ENCODE assay signal across 22 mouse cellular contexts in the genomic region with DNA sequence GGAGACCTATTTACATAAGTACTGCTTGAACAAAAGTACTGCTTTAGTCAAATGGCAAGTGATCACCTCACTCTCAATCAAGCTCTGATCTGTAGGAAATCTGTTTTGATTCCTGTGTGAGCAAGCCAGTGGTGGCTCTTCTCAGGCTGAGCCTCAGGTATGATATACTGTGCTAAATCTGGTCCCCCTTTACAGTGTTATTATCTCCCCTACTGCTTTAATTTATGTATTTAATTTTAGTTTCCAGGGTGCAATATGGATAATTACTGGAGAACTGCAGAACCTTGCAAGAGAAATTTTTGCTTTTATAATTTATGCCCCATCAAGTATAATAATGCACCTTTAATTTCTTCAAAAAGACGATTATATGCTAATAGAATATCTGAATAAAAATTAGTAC.
DNase-seq lines count a peak whose midpoint lies in the region; ATAC-seq lines count a peak whose summit lies in the region.
"Had no signal": no experiment of that assay in that cellular context is flagged by ENCODE, and none has a peak within 500 bp of the region (broad histone marks: within the 10 kb centered on the region; RNA-seq: fewer than 3 reads in every experiment).

No protein-coding gene starts in this region.

- no peaks in the 10 kb centered on the region for H3K27me3 ChIP-seq in forebrain, embryonic 16.5 days (replicated peaks; ENCODE audit: control insufficient read depth, insufficient read depth, low read length)
- no peaks in the 10 kb centered on the region for H3K27me3 ChIP-seq in forebrain, embryonic 12.5 days
- H3K27me3 ChIP-seq in midbrain, embryonic 14.5 days (ENCODE audit: control insufficient read depth, insufficient read depth, low read length): no peaks in the 10 kb centered on the region
- H3K27me3 ChIP-seq in midbrain, embryonic 11.5 days (ENCODE audit: control insufficient read depth, insufficient read depth, low read length): no peaks in the 10 kb centered on the region
- H3K27me3 ChIP-seq in neural tube, embryonic 13.5 days: no peaks in the 10 kb centered on the region
- H3K27me3 ChIP-seq in neural tube, embryonic 15.5 days (replicated peaks): no peaks in the 10 kb centered on the region
- no peaks in the 10 kb centered on the region for H3K27me3 ChIP-seq in heart, embryonic 10.5 days (ENCODE audit: insufficient read depth, poor library complexity, severe bottlenecking)
- H3K27me3 ChIP-seq: embryonic facial prominence, embryonic 13.5 days; embryonic facial prominence, embryonic 15.5 days had no signal

- no peaks in the 10 kb centered on the region for H3K36me3 ChIP-seq in forebrain, embryonic 16.5 days (ENCODE audit: control insufficient read depth, insufficient read depth)
- H3K36me3 ChIP-seq in forebrain, embryonic 12.5 days (replicated peaks): no peaks in the 10 kb centered on the region
- H3K36me3 ChIP-seq in midbrain, embryonic 14.5 days (ENCODE audit: control insufficient read depth, insufficient read depth, low read length): no peaks in the 10 kb centered on the region
- no peaks in the 10 kb centered on the region for H3K36me3 ChIP-seq in midbrain, embryonic 11.5 days (ENCODE audit: control insufficient read depth, insufficient read depth, low read length)
- H3K36me3 ChIP-seq in neural tube, embryonic 13.5 days: no peaks in the 10 kb centered on the region
- H3K36me3 ChIP-seq in neural tube, embryonic 15.5 days: no peaks in the 10 kb centered on the region
- no peaks in the 10 kb centered on the region for H3K36me3 ChIP-seq in heart, embryonic 10.5 days
- H3K36me3 ChIP-seq: embryonic facial prominence, embryonic 13.5 days; embryonic facial prominence, embryonic 15.5 days; forebrain, embryonic 10.5 days had no signal

- DNase-seq in midbrain, embryonic 14.5 days: peak; percentile 1
- no peak for DNase-seq in midbrain, embryonic 11.5 days (ENCODE audit: low spot score, missing footprints)
- DNase-seq in neural tube, embryonic 10.5 days (ENCODE audit: extremely low spot score, low spot score): no peak
- DNase-seq in heart, embryonic 10.5 days (ENCODE audit: low spot score): no peak
- DNase-seq: adrenal gland, adult 2 months; adrenal gland, postnatal 10 days; adrenal gland, postnatal 36 days; cerebellum, adult 11 months; cerebellum, adult 18-20 months; cerebellum, adult 8-10 months; cerebellum, adult 9-11 months; cerebellum, postnatal 14 days; cerebellum, postnatal 36 days; embryo, embryonic 11 days had no signal

- no peak overlapping the region for H3K4me2 ChIP-seq in forebrain, embryonic 16.5 days (ENCODE audit: low read length)
- no peak overlapping the region for H3K4me2 ChIP-seq in forebrain, embryonic 12.5 days
- H3K4me2 ChIP-seq in midbrain, embryonic 14.5 days (ENCODE audit: low read length): no peak overlapping the region
- H3K4me2 ChIP-seq in midbrain, embryonic 11.5 days: no peak overlapping the region
- H3K4me2 ChIP-seq in neural tube, embryonic 13.5 days: no peak overlapping the region
- H3K4me2 ChIP-seq in neural tube, embryonic 15.5 days: no peak overlapping the region
- H3K4me2 ChIP-seq: embryonic facial prominence, embryonic 13.5 days; embryonic facial prominence, embryonic 15.5 days had no signal

- peak; percentile 50 for ATAC-seq in forebrain, embryonic 16.5 days
- no peak for ATAC-seq in forebrain, embryonic 12.5 days (ENCODE audit: low FRiP score)
- no peak for ATAC-seq in midbrain, embryonic 14.5 days (ENCODE audit: low FRiP score, low TSS enrichment)
- no peak for ATAC-seq in midbrain, embryonic 11.5 days (ENCODE audit: low FRiP score)
- ATAC-seq in neural tube, embryonic 13.5 days (ENCODE audit: low read depth): peak; percentile 40; the same call in 1 of the 2 replicates
- peak; percentile 59; the same call in 1 of the 2 replicates for ATAC-seq in neural tube, embryonic 15.5 days (ENCODE audit: low FRiP score)

- H3K9me3 ChIP-seq in forebrain, embryonic 16.5 days (ENCODE audit: control insufficient read depth, low read length): no peaks in the 10 kb centered on the region
- H3K9me3 ChIP-seq in forebrain, embryonic 12.5 days: no peaks in the 10 kb centered on the region
- H3K9me3 ChIP-seq in midbrain, embryonic 14.5 days (ENCODE audit: control insufficient read depth, low read length): no peaks in the 10 kb centered on the region
- H3K9me3 ChIP-seq in midbrain, embryonic 11.5 days (ENCODE audit: control insufficient read depth, low read length): no peaks in the 10 kb centered on the region
- H3K9me3 ChIP-seq in neural tube, embryonic 13.5 days: no peaks in the 10 kb centered on the region
- H3K9me3 ChIP-seq in neural tube, embryonic 15.5 days (replicated peaks): no peaks in the 10 kb centered on the region
- no peaks in the 10 kb centered on the region for H3K9me3 ChIP-seq in heart, embryonic 10.5 days
- H3K9me3 ChIP-seq: embryonic facial prominence, embryonic 13.5 days; embryonic facial prominence, embryonic 15.5 days; forebrain, embryonic 10.5 days had no signal

- H3K4me1 ChIP-seq in forebrain, embryonic 16.5 days (replicated peaks; ENCODE audit: control insufficient read depth, insufficient read depth, low read length): no peaks in the 10 kb centered on the region
- H3K4me1 ChIP-seq in forebrain, embryonic 12.5 days: no peaks in the 10 kb centered on the region
- no peaks in the 10 kb centered on the region for H3K4me1 ChIP-seq in midbrain, embryonic 14.5 days (ENCODE audit: control insufficient read depth, insufficient read depth, low read length)
- H3K4me1 ChIP-seq in midbrain, embryonic 11.5 days (ENCODE audit: control insufficient read depth, insufficient read depth, low read length): no peaks in the 10 kb centered on the region
- H3K4me1 ChIP-seq in neural tube, embryonic 13.5 days (replicated peaks): no peaks in the 10 kb centered on the region
- H3K4me1 ChIP-seq in neural tube, embryonic 15.5 days: no peaks in the 10 kb centered on the region
- no peaks in the 10 kb centered on the region for H3K4me1 ChIP-seq in heart, embryonic 10.5 days
- H3K4me1 ChIP-seq: embryonic facial prominence, embryonic 13.5 days; embryonic facial prominence, embryonic 15.5 days; forebrain, embryonic 10.5 days had no signal

- no peak overlapping the region for H3K9ac ChIP-seq in forebrain, embryonic 16.5 days (replicated peaks; ENCODE audit: low read depth, low read length)
- H3K9ac ChIP-seq in forebrain, embryonic 12.5 days: no peak overlapping the region
- H3K9ac ChIP-seq in midbrain, embryonic 14.5 days (replicated peaks; ENCODE audit: low read length): no peak overlapping the region
- no peak overlapping the region for H3K9ac ChIP-seq in midbrain, embryonic 11.5 days (ENCODE audit: low read length)
- H3K9ac ChIP-seq in neural tube, embryonic 13.5 days: no peak overlapping the region
- H3K9ac ChIP-seq in neural tube, embryonic 15.5 days (replicated peaks): no peak overlapping the region
- H3K9ac ChIP-seq: embryonic facial prominence, embryonic 13.5 days; embryonic facial prominence, embryonic 15.5 days had no signal

- H3K4me3 ChIP-seq in forebrain, embryonic 16.5 days (replicated peaks; ENCODE audit: low read length): no peak overlapping the region
- H3K4me3 ChIP-seq in forebrain, embryonic 12.5 days (replicated peaks): no peak overlapping the region
- H3K4me3 ChIP-seq in midbrain, embryonic 14.5 days (replicated peaks; ENCODE audit: low read depth, low read length): no peak overlapping the region
- H3K4me3 ChIP-seq in midbrain, embryonic 11.5 days (ENCODE audit: low read depth, low read length): no peak overlapping the region
- no peak overlapping the region for H3K4me3 ChIP-seq in neural tube, embryonic 13.5 days
- no peak overlapping the region for H3K4me3 ChIP-seq in neural tube, embryonic 15.5 days (replicated peaks)
- H3K4me3 ChIP-seq in heart, embryonic 10.5 days: no peak overlapping the region
- H3K4me3 ChIP-seq: embryonic facial prominence, embryonic 13.5 days; embryonic facial prominence, embryonic 15.5 days; erythroblast, embryonic 14.5 days; forebrain, embryonic 10.5 days had no signal

- 75% methylated on average over 1 of the region's 1 CpGs for WGBS in forebrain, embryonic 16.5 days
- WGBS in forebrain, embryonic 12.5 days: 72% methylated on average over 1 of the region's 1 CpGs
- 84% methylated on average over 1 of the region's 1 CpGs for WGBS in midbrain, embryonic 14.5 days
- 69% methylated on average over 1 of the region's 1 CpGs for WGBS in midbrain, embryonic 11.5 days
- WGBS in neural tube, embryonic 13.5 days: 54% methylated on average over 1 of the region's 1 CpGs
- WGBS in neural tube, embryonic 15.5 days: 52% methylated on average over 1 of the region's 1 CpGs
- 73% methylated on average over 1 of the region's 1 CpGs for WGBS in heart, embryonic 10.5 days

- no peak overlapping the region for H3K27ac ChIP-seq in forebrain, embryonic 16.5 days (ENCODE audit: low read length)
- no peak overlapping the region for H3K27ac ChIP-seq in forebrain, embryonic 12.5 days
- H3K27ac ChIP-seq in midbrain, embryonic 14.5 days (replicated peaks; ENCODE audit: low read depth, low read length): no peak overlapping the region
- no peak overlapping the region for H3K27ac ChIP-seq in midbrain, embryonic 11.5 days (ENCODE audit: low read depth, low read length)
- H3K27ac ChIP-seq in neural tube, embryonic 13.5 days (replicated peaks): no peak overlapping the region
- H3K27ac ChIP-seq in neural tube, embryonic 15.5 days (replicated peaks): no peak overlapping the region
- H3K27ac ChIP-seq in heart, embryonic 10.5 days: no peak overlapping the region
- H3K27ac ChIP-seq: embryonic facial prominence, embryonic 13.5 days; embryonic facial prominence, embryonic 15.5 days; forebrain, embryonic 10.5 days had no signal

Comparison
In these comparisons a context has a peak if more than half of its experiments do, and no peak if none do; other contexts are left out.
1. ATAC-seq: peak in forebrain, embryonic 16.5 days (single experiment), neural tube, embryonic 13.5 days (single experiment) and neural tube, embryonic 15.5 days (single experiment); none in forebrain, embryonic 12.5 days (single experiment), midbrain, embryonic 14.5 days (single experiment) and midbrain, embryonic 11.5 days (single experiment).